Mouse (Mus musculus) kidney, adult 2 months (tissue): ENCODE data around the gene Rragd. TPM values are rescaled to one million over a fixed set of nuclear protein-coding genes. Genes with fewer than 3 reads are reported as not detected.
A peak's percentile ranks its signal among the peaks of the same experiment; 100 is the strongest.
"Not testable (repeated sequence)": the region's sequence is repeated elsewhere in the genome, so short reads cannot be mapped to it uniquely, and the experiment has no call there.

Source experiments
- DNase-seq: peaks from one replicate; pipeline ENCODE4 v3.0.0; 2021
- H3K27ac ChIP-seq: fragments of 200-500 bp; 2 replicates; pipeline ENCODE4 v1.5.1; 2012; ENCODE audit warnings: low read depth, low read length, control low read depth, inconsistent platforms; ENCODE audit not compliant: insufficient read depth
- H3K27me3 ChIP-seq: fragments of 200-500 bp; replicated peaks from 2 replicates; pipeline ENCODE4 v1.6.1; 2012; ENCODE audit warnings: mild to moderate bottlenecking, moderate library complexity, low read length, inconsistent platforms; ENCODE audit not compliant: control insufficient read depth, insufficient read depth
- H3K36me3 ChIP-seq: fragments of 200-500 bp; 2 replicates; pipeline ENCODE4 v1.6.1; 2012; ENCODE audit warnings: mild to moderate bottlenecking, moderate library complexity, low read length, inconsistent platforms; ENCODE audit not compliant: control insufficient read depth, insufficient read depth
- H3K4me1 ChIP-seq: fragments of 200-500 bp; 2 replicates; pipeline ENCODE4 v1.6.1; 2011; ENCODE audit warnings: low read length; ENCODE audit not compliant: control insufficient read depth, insufficient read depth
- H3K4me3 ChIP-seq: fragments of 200-500 bp; 2 replicates; pipeline ENCODE4 v1.5.1; 2011; ENCODE audit warnings: mild to moderate bottlenecking, low read depth, low read length, control low read depth; ENCODE audit not compliant: insufficient read depth
- CTCF ChIP-seq: fragments of 200-500 bp; conservative IDR thresholded peaks from 2 replicates; pipeline ENCODE4 v1.5.1; 2011; ENCODE audit warnings: low read depth, mild to moderate bottlenecking, control low read depth, low read length, moderate library complexity, mixed read lengths; ENCODE audit not compliant: insufficient read depth, insufficient read length
- POLR2A ChIP-seq: fragments of 200-500 bp; IDR thresholded peaks from one replicate; pipeline ENCODE4 v1.6.1; 2011; ENCODE audit warnings: low read depth, low read length, control low read depth
- WGBS: fragments of 180-500 bp; shearing (Covaris S2); methylation state at CpG from one replicate; pipeline ENCODE4 v1.1.7; 2018; 5-methylcytosine and 5-hydroxymethylcytosine counted together
- polyA plus RNA-seq: library from polyadenylated mRNA; depleted of rRNA; stranded (reverse); fragments of >200 nt; gene quantifications from 2 replicates; pipeline ENCODE4 v1.2.3, GENCODE M21; 2012

Rragd gene
- polyA plus RNA-seq, 1 experiment = 18.9 TPM

DNA sequence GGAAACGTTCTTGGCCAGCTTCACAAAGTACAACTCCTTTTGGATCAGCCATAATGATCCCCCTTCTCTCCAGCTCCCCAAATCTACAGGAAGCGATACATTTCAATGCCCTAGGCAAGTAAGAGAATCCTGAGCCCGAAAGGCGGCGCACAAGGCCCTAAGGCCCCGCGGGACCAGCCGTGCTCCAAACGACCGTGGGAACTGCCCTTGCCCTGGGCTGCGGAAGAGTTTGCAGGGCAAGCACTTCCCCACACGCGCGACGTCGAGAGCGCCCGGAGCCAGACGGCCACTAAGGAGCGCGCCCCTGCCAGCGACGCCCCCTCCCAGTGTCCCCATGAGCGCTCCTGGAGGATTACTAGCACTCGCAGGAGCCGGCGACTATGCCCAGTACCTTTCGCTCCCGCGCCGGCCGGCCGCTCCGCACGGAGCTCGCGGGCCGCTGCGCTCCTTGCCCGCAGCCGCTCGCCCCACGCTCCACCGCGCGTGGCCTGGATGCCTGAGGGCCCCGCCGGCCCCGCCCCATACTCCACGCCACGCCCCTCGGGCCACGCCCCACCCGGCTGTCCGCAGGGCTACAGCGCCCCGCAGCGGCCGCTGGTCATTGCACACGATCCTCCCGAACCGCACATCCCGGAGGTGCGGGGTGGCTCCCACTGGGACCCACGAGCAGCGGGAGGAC lies 32.3 kb upstream of the Rragd start, which contains the start of gene Ankrd6:
Gene Ankrd6, minus strand, starts transcription at position 486 of the 679 bp plus-strand sequence.
- H3K4me3 ChIP-seq = peak within 1 kb of the TSS; percentile 58
- H3K27me3 ChIP-seq = 0 out of 2 replicates have a peak, but pooled peaks cover 2% of the 10 kb centered on the region
- 1% methylated on average over 66 of the region's 66 CpGs for WGBS
- H3K4me1 ChIP-seq = peaks cover 6% of the 10 kb centered on the region; the same call in 1 of the 2 replicates
- TF ChIP-seq CTCF (peak; percentile 63), POLR2A (no peak)
- no peak within 1 kb of the TSS for H3K27ac ChIP-seq
- H3K36me3 ChIP-seq = no peaks in the 10 kb centered on the region
- peak; percentile 72 for DNase-seq

DNA sequence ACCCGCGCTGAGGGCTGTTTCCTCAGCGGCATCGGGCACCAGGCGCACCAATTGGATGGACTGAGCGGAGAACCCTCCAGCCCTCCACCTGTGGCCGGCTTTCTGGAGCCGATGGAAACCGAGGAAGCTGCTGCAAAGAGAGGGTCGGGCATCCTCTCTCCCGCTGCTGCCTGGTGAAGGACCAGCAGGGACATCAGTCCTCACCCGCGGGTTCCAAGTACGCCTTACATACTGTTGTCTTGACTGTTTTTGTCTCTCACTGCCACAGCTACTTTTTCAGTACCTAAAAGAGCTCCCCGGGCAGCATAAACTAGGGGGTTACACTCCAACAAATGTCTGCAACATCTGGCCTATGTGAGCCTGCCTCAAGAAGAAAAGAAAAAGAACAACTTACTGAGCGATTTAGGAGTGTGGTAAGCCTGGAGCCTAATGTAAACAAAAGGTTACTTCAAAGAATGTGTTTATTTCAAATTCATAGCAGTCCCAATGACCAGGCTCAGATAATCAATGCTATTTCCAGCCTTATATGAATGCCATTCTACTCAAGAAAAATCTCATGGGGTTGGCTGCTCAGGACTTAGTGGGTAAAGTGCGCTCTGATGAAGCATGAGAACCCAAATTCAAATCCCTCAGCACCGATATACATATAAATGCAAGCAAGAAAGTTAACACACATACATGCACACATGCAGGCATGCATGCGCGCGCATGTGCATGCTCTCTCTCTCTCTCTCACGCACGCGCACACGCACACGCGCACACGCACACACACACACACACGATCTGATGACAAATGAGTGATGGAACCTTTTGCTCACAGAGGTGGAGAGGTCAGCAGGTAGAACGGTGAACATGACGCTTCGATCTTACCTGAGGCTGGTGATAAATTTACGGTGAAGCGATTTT lies 31.5 kb upstream of the Rragd start:
- TF ChIP-seq CTCF (no peak), POLR2A (no peak)
- no peak for DNase-seq
- peaks cover 6% of the 10 kb centered on the region; the same call in 1 of the 2 replicates for H3K4me1 ChIP-seq
- H3K27ac ChIP-seq = no peak overlapping the region
- H3K27me3 ChIP-seq = 0 out of 2 replicates have a peak, but pooled peaks cover 2% of the 10 kb centered on the region
- peak overlapping the region; percentile 32; the same call in 1 of the 2 replicates for H3K4me3 ChIP-seq
- no peaks in the 10 kb centered on the region for H3K36me3 ChIP-seq
- 4% methylated on average over 34 of the region's 34 CpGs for WGBS

DNA sequence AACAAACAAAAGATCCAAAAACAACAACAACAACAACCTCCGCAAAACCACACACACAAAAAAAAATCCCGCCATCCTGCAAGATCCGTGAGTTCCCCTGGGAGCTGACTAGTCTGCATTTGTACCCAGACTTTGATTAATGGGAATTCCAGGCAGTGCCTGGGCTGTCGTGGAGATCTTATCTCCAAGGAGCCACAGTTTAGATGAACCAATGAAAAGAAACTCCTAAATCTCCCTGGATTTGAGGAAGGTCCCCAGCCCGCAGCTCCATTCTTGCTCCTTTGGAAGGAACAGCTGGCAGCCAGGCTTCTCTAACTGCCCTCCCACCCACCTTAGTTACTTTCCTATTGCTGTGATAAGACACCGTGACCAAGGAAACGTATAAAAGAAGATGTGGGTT lies 30.2 kb upstream of the Rragd start:
- DNase-seq = no peak
- Histone ChIP-seq H3K36me3 (no peaks in the 10 kb centered on the region), H3K4me3 (no peak overlapping the region), H3K27ac (no peak overlapping the region), H3K4me1 (peaks cover 6% of the 10 kb centered on the region; the same call in 1 of the 2 replicates), H3K27me3 (0 out of 2 replicates have a peak, but pooled peaks cover 2% of the 10 kb centered on the region)
- TF ChIP-seq POLR2A = no peak
- TF ChIP-seq CTCF = no peak
- 13% methylated on average over 7 of the region's 7 CpGs for WGBS

DNA sequence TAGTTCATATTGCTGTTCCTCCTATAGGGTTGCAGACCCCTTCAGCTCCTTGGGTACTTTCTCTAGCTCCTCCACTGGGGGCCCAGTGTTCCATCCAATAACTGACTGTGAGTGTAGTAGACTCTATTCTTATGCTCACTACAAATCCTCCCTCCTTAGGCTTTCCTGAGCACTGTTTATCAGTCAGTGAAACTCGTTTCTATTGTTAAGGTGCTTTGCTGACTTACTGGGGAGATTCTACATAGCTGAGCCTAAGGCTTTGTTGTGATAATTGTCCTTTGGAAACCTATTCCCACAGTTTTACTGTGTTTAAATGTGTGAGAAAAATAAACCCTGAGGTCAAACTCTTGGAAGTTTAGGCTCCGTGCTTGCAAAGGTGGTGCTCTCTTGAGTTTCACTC lies 26.4 kb upstream of the Rragd start:
- Histone ChIP-seq H3K4me3 (no peak overlapping the region), H3K4me1 (peaks cover 3% of the 10 kb centered on the region; the same call in 1 of the 2 replicates), H3K27ac (no peak overlapping the region), H3K27me3 (0 out of 2 replicates have a peak, but pooled peaks cover 2% of the 10 kb centered on the region), H3K36me3 (no peaks in the 10 kb centered on the region)
- 64% methylated on average over 2 of the region's 2 CpGs for WGBS
- TF ChIP-seq POLR2A (no peak), CTCF (no peak)
- no peak for DNase-seq

DNA sequence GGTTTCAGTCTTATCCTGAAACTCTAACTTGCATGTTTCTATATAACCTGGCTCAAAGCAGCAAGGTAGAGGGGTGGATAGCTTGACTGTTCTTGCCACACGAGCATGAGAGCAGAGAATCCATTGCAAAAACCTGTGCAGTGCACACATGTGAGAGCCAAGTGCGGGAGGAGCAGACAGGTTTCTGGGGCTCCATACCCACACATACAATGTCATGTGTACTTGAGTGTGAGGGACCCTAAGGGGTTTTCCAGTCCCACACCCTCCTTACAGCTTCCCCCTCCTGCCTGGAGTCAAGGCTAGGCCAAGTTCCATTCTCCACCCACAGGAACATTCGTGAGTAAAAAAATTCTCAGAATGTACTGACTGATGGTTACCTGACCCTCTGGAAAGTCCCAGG lies 21.4 kb upstream of the Rragd start:
- no peaks in the 10 kb centered on the region for H3K27me3 ChIP-seq
- no peaks in the 10 kb centered on the region for H3K4me1 ChIP-seq
- no peak overlapping the region for H3K4me3 ChIP-seq
- H3K36me3 ChIP-seq = no peaks in the 10 kb centered on the region
- H3K27ac ChIP-seq = no peak overlapping the region
- DNase-seq = no peak
- WGBS = 57% methylated on average over 3 of the region's 3 CpGs
- TF ChIP-seq CTCF (no peak), POLR2A (no peak)

DNA sequence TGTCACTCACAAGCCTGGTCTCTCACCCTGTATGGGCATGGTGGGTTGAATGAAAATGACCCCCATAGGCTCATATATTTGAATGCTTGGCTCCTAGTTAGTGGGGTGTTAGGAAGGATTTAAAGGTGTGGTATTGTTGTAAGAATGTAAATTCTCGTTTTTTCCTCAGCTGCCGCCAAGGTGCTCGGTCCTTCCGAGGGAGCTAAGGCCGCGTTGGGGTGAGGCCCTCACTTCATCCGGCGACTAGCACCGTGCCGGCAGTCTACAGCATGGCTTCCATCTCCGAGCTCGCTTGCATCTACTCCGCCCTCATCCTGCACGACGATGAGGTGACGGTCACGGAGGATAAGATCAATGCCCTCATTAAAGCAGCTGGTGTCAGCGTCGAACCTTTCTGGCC lies 18.2 kb upstream of the Rragd start:
- not testable (repeated sequence) for H3K4me1 ChIP-seq

DNA sequence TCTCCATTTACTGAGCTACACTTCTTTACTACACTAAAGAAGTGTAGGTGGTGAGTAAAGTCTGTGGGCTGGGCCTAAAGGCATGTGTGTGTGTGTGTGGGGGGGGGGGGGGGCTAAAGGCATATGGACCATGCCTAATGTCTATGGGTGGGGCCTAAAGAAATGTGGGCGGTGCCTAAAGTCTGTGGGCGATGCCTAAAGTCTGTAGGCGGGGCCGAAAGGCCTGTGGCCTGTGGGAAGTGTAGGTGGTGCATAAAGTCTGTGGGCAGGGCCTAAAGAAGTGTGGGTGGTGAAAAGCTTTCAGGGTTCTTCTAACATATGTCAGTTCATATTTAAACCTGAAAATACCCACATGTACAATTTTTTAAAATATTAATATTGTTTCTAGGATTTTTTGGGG lies 5.5 kb upstream of the Rragd start:
- Histone ChIP-seq H3K4me3 (no peak overlapping the region), H3K27ac (no peak overlapping the region), H3K4me1 (no peaks in the 10 kb centered on the region; the same call in 1 of the 2 replicates), H3K36me3 (no peaks in the 10 kb centered on the region), H3K27me3 (no peaks in the 10 kb centered on the region)
- DNase-seq = no peak
- TF ChIP-seq POLR2A (no peak), CTCF (no peak)
- 87% methylated on average over 4 of the region's 4 CpGs for WGBS

More for the DNA sequence above, 18.2 kb upstream of the Rragd start:
- H3K27ac ChIP-seq, H3K4me3 ChIP-seq, H3K27me3 ChIP-seq, H3K36me3 ChIP-seq, DNase-seq: not testable (repeated sequence)
- WGBS = 89% methylated on average over 19 of the region's 19 CpGs
